Mouse (Mus musculus): Measurements from ENCODE around the gene Zfp69. TPM values are rescaled to one million over a fixed set of nuclear protein-coding genes. Genes with fewer than 3 reads are reported as not detected.
A peak's percentile ranks its signal among the peaks of the same experiment; 100 is the strongest.

The Zfp69 gene
- total and polyA plus RNA-seq, 3 experiments = 0.46 to 2.2 (median 0.89) TPM

GRCm38 (mm10) chr4:120925386-120925785 is 26.1 kb downstream of the Zfp69 start (continued):
- TF ChIP-seq ZNF384 (IDR thresholded peaks at IDR 0.05; ENCODE audit: low read depth, low read length) (no peak), MAX (IDR thresholded peaks at IDR 0.05; ENCODE audit: low read length) (peak; percentile 91), MXI1 (IDR thresholded peaks at IDR 0.05; ENCODE audit: low read depth, low read length) (peak; percentile 90), CTCF (conservative IDR thresholded peaks at IDR 0.05 in 1 of 2, IDR thresholded peaks at IDR 0.05 in 1 of 2; ENCODE audit: low read depth in 2 of 2, low read length in 2 of 2) (peak in 1 of 2 experiments; percentile 71; a peak in 2 of 4 replicates), BHLHE40 (IDR thresholded peaks at IDR 0.05; ENCODE audit: low read depth, low read length) (no peak), POLR2A (IDR thresholded peaks at IDR 0.05; ENCODE audit: low read depth, low read length) (no peak), MYC (IDR thresholded peaks at IDR 0.05; ENCODE audit: low read depth, low read length) (peak; percentile 82), EP300 (IDR thresholded peaks at IDR 0.05; ENCODE audit: low read length) (no peak)

GRCm38 (mm10) chr4:120924554-120925299 is 26.8 kb downstream of the Zfp69 start, which contains the start of gene Exo5:
Exo5 (minus strand) TSS chr4:120925017.
- Histone ChIP-seq H3K4me2 (ENCODE audit: insufficient read depth, low read depth, poor library complexity, severe bottlenecking) (peak within 1 kb of the TSS; percentile 51), H3K4me3 (replicated peaks in 1 of 3; ENCODE audit: low read depth in 2 of 3, low read length in 2 of 3, poor library complexity in 1 of 3) (peak within 1 kb of the TSS; percentile 70 to 85 (median 79)), H3K27me3 (replicated peaks) (no peaks in the 10 kb centered on the region), H3K79me2 (replicated peaks; ENCODE audit: control insufficient read depth, extremely low read depth, insufficient read depth, poor library complexity, severe bottlenecking) (peaks cover 6% of the 10 kb centered on the region), H3K36me3 (replicated peaks in 1 of 2; ENCODE audit: control insufficient read depth in 1 of 2, insufficient read depth in 1 of 2, low read length in 1 of 2) (peaks cover 14 to 23% of the 10 kb centered on the region in 2 experiments), H3K4me1 (ENCODE audit: control insufficient read depth in 1 of 2, insufficient read depth in 2 of 2) (peaks cover 4 to 24% of the 10 kb centered on the region in 2 experiments; a peak in 3 of 4 replicates), H3K9me3 (replicated peaks; ENCODE audit: low read length) (peaks cover 4% of the 10 kb centered on the region), H3K9ac (ENCODE audit: insufficient read depth, low read depth) (peak within 1 kb of the TSS; percentile 69), H3K27ac (ENCODE audit: insufficient read depth, low read depth) (peak within 1 kb of the TSS; percentile 77)
- DNase-seq (ENCODE audit: extremely low read depth) = peak; percentile 96
- in situ Hi-C loops (cut with MboI; ENCODE audit: low pct_ligation_motif_present, low pct_unique_long_range_greater_than_20kb, low sequenced_read_pairs) (no loop called here), dilution Hi-C loops (cut with MboI; ENCODE audit: extremely low pct_ligation_motif_present, extremely low pct_unique_long_range_greater_than_20kb, low sequenced_read_pairs) (no loop called here)
- TF ChIP-seq ZC3H11A (IDR thresholded peaks at IDR 0.05; ENCODE audit: low read depth, low read length) = no peak
- TF ChIP-seq NELFE (IDR thresholded peaks at IDR 0.05; ENCODE audit: low read depth, low read length) = peak; percentile 98
- TF ChIP-seq ZKSCAN1 (IDR thresholded peaks at IDR 0.05; ENCODE audit: borderline replicate concordance, low read depth, low read length) = no peak
- no peak for TF ChIP-seq KAT2A (IDR thresholded peaks at IDR 0.05; ENCODE audit: insufficient replicate concordance, low read length)
- peak; percentile 97 for TF ChIP-seq ZMIZ1 (IDR thresholded peaks at IDR 0.05; ENCODE audit: low read depth, low read length)
- no peak for TF ChIP-seq JUN (IDR thresholded peaks at IDR 0.05; ENCODE audit: insufficient read depth, low read depth, low read length)
- no peak for TF ChIP-seq RCOR1 (conservative IDR thresholded peaks at IDR 0.05; ENCODE audit: low read depth, low read length)
- TF ChIP-seq NRF1 (IDR thresholded peaks at IDR 0.05; ENCODE audit: low read depth, low read length) = no peak
- no peak for TF ChIP-seq ETS1 (conservative IDR thresholded peaks at IDR 0.05; ENCODE audit: low read depth, low read length)
- no peak for TF ChIP-seq GABPA (IDR thresholded peaks at IDR 0.05; ENCODE audit: insufficient replicate concordance, low read depth, low read length)
- TF ChIP-seq POLR2AphosphoS2 (IDR thresholded peaks at IDR 0.05; ENCODE audit: low read depth, low read length) = peak; percentile 95
- TF ChIP-seq UBTF (IDR thresholded peaks at IDR 0.05; ENCODE audit: low read depth, low read length) = no peak; the same call in 1 of the 2 replicates
- peak; percentile 26; the same call in 1 of the 2 replicates for TF ChIP-seq IRF4 (IDR thresholded peaks at IDR 0.05; ENCODE audit: low read depth, low read length)
- peak; percentile 9; the same call in 1 of the 2 replicates for TF ChIP-seq MEF2A (IDR thresholded peaks at IDR 0.05; ENCODE audit: borderline replicate concordance, low read depth, low read length)
- no peak for TF ChIP-seq E2F4 (IDR thresholded peaks at IDR 0.05; ENCODE audit: insufficient replicate concordance, low read depth, low read length)
- TF ChIP-seq RAD21 (IDR thresholded peaks at IDR 0.05; ENCODE audit: low read depth, low read length) = no peak
- no peak for TF ChIP-seq MAZ (IDR thresholded peaks at IDR 0.05; ENCODE audit: low read depth, low read length)
- TF ChIP-seq ZNF384 (IDR thresholded peaks at IDR 0.05; ENCODE audit: low read depth, low read length) = no peak
- 0 out of 2 replicates have a peak, but pooled peaks have one; percentile 0 for TF ChIP-seq BHLHE40 (IDR thresholded peaks at IDR 0.05; ENCODE audit: low read depth, low read length)
- TF ChIP-seq USF2 (conservative IDR thresholded peaks at IDR 0.05; ENCODE audit: low read depth, low read length) = no peak
- TF ChIP-seq MAX (IDR thresholded peaks at IDR 0.05; ENCODE audit: low read length) = no peak
- peak; percentile 47; the same call in 1 of the 2 replicates for TF ChIP-seq SIN3A (IDR thresholded peaks at IDR 0.05; ENCODE audit: low read length)
- TF ChIP-seq SMC3 (IDR thresholded peaks at IDR 0.05; ENCODE audit: low read depth, low read length) = no peak
- TF ChIP-seq POLR2A (IDR thresholded peaks at IDR 0.05; ENCODE audit: low read depth, low read length) = peak; percentile 98
- no peak; a peak in 1 of 4 replicates for TF ChIP-seq CTCF (conservative IDR thresholded peaks at IDR 0.05 in 1 of 2, IDR thresholded peaks at IDR 0.05 in 1 of 2; ENCODE audit: low read depth in 2 of 2, low read length in 2 of 2)
- TF ChIP-seq EP300 (IDR thresholded peaks at IDR 0.05; ENCODE audit: low read length) = 0 out of 2 replicates have a peak, but pooled peaks have one; percentile 11
- TF ChIP-seq JUND (conservative IDR thresholded peaks at IDR 0.05; ENCODE audit: low read depth, low read length) = no peak
- peak; percentile 80 for TF ChIP-seq TCF12 (IDR thresholded peaks at IDR 0.05; ENCODE audit: low read depth, low read length)
- TF ChIP-seq MYC (IDR thresholded peaks at IDR 0.05; ENCODE audit: low read depth, low read length) = no peak
- TF ChIP-seq PAX5 (IDR thresholded peaks at IDR 0.05; ENCODE audit: low read length) = no peak
- TF ChIP-seq CHD1 (IDR thresholded peaks at IDR 0.05; ENCODE audit: low read depth, low read length) = no peak
- TF ChIP-seq MXI1 (IDR thresholded peaks at IDR 0.05; ENCODE audit: low read depth, low read length) = peak; percentile 80; the same call in 1 of the 2 replicates
- peak; percentile 72 for TF ChIP-seq TBP (conservative IDR thresholded peaks at IDR 0.05; ENCODE audit: low read depth, low read length)
- peak; percentile 67 for TF ChIP-seq HCFC1 (IDR thresholded peaks at IDR 0.05; ENCODE audit: low read depth, low read length)

All from CH12.LX (cell line).